Mouse (Mus musculus): ENCODE measurements around the gene Coro1c. TPM values are rescaled to one million over a fixed set of nuclear protein-coding genes. Genes with fewer than 3 reads are reported as not detected.

Gene Coro1c
- polyA plus RNA-seq, 1 experiment from 2014 or later, result 173 TPM

DNA sequence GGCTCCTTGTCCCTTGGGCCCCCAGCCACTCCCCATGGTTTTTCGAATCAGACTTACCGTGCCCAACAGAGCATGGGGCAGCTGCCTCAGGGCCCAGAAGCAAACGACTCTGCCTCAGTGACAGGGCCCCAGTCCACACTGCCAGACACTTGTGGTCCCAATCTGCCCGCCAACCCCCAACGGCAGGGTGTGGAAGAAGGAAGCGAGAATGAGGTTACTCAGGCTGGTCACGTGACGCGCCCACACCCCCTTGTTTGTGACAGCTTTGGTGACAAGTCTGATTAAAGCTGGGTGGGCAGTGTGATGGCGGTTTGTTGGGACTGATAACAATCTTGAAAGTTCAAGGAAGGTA, 78.3 kb downstream of the Coro1c start:
- no peak overlapping the region for H3K4me2 ChIP-seq (replicated peaks)
- H3K27me3 ChIP-seq (replicated peaks), result no peaks in the 10 kb centered on the region
- no peak for ATAC-seq
- no peak overlapping the region for H3K27ac ChIP-seq
- no peaks in the 10 kb centered on the region for H3K9me3 ChIP-seq
- WGBS, result 51% methylated on average over 10 of the region's 10 CpGs
- H3K4me1 ChIP-seq (replicated peaks), result no peaks in the 10 kb centered on the region
- no peaks in the 10 kb centered on the region for H3K36me3 ChIP-seq
- H3K4me3 ChIP-seq (replicated peaks), result no peak overlapping the region; the same call in 1 of the 2 replicates
- H3K9ac ChIP-seq, result no peak overlapping the region

GRCm38 (mm10) chr5:113829566-113830291, 78.8 kb downstream of the Coro1c start:
- H3K4me3 ChIP-seq (replicated peaks), result no peak overlapping the region; the same call in 1 of the 2 replicates
- H3K9ac ChIP-seq, result no peak overlapping the region
- H3K4me2 ChIP-seq (replicated peaks), result no peak overlapping the region
- no peak for ATAC-seq
- 70% methylated on average over 7 of the region's 7 CpGs for WGBS
- H3K27ac ChIP-seq, result no peak overlapping the region
- no peaks in the 10 kb centered on the region for H3K27me3 ChIP-seq (replicated peaks)
- H3K36me3 ChIP-seq, result no peaks in the 10 kb centered on the region
- no peaks in the 10 kb centered on the region for H3K9me3 ChIP-seq
- H3K4me1 ChIP-seq (replicated peaks), result no peaks in the 10 kb centered on the region

GRCm38 (mm10) chr5:113828481-113828880, 80.1 kb downstream of the Coro1c start:
- no peak overlapping the region; the same call in 1 of the 2 replicates for H3K27ac ChIP-seq
- no peaks in the 10 kb centered on the region for H3K27me3 ChIP-seq (replicated peaks)
- no peaks in the 10 kb centered on the region for H3K9me3 ChIP-seq
- no peaks in the 10 kb centered on the region for H3K36me3 ChIP-seq
- 46% methylated on average over 7 of the region's 7 CpGs for WGBS
- H3K4me1 ChIP-seq (replicated peaks), result no peaks in the 10 kb centered on the region
- H3K9ac ChIP-seq, result no peak overlapping the region
- H3K4me3 ChIP-seq (replicated peaks), result no peak overlapping the region
- ATAC-seq, result 0 out of 2 replicates have a peak, but pooled peaks have one; percentile 52
- H3K4me2 ChIP-seq (replicated peaks), result no peak overlapping the region

DNA sequence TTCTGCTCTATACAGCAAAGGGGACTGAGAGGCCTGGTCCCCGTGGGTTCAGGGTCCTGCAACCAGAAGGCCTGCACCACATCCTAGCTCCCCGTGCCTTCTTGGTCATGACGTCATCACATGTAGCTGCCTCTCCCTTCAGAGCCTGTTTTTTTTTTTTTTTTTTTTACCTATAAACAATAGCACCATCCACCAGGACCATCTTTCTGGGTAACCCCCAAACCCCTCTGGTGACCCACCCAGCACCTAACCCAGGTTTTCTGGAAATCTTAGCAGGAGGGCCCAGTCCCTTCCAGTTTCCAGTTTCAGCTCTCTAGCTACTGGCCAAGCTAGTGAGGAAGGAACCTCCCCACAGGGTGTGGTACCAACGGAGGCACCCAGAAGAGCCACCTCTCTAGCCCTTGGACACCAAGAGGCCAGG, 80.6 kb downstream of the Coro1c start:
- no peaks in the 10 kb centered on the region for H3K9me3 ChIP-seq
- no peak overlapping the region for H3K9ac ChIP-seq
- H3K36me3 ChIP-seq, result no peaks in the 10 kb centered on the region
- H3K4me2 ChIP-seq (replicated peaks), result no peak overlapping the region
- WGBS, result 47% methylated on average over 4 of the region's 4 CpGs
- peak; percentile 47; the same call in 1 of the 2 replicates for ATAC-seq
- H3K27ac ChIP-seq, result no peak overlapping the region
- H3K4me1 ChIP-seq (replicated peaks), result no peaks in the 10 kb centered on the region
- no peak overlapping the region for H3K4me3 ChIP-seq (replicated peaks)
- no peaks in the 10 kb centered on the region for H3K27me3 ChIP-seq (replicated peaks)

- Histone ChIP-seq H3K36me3 (no peaks in the 10 kb centered on the region), H3K9ac (no peak overlapping the region), H3K9me3 (no peaks in the 10 kb centered on the region), H3K4me1 (replicated peaks) (no peaks in the 10 kb centered on the region), H3K27me3 (replicated peaks) (no peaks in the 10 kb centered on the region), H3K4me2 (replicated peaks) (no peak overlapping the region), H3K4me3 (replicated peaks) (no peak overlapping the region), H3K27ac (no peak overlapping the region)
- no peak for ATAC-seq
- WGBS, result 86% methylated on average over 4 of the region's 4 CpGs
These were observed 81.9 kb downstream of the Coro1c start for GRCm38 (mm10) chr5:113826619-113827018.

- no peak overlapping the region for H3K9ac ChIP-seq
- H3K4me3 ChIP-seq (replicated peaks), result no peak overlapping the region
- no peaks in the 10 kb centered on the region for H3K27me3 ChIP-seq (replicated peaks)
- H3K9me3 ChIP-seq, result no peaks in the 10 kb centered on the region
- 80% methylated on average over 7 of the region's 7 CpGs for WGBS
- no peak for ATAC-seq
- H3K27ac ChIP-seq, result no peak overlapping the region
- no peaks in the 10 kb centered on the region for H3K4me1 ChIP-seq (replicated peaks)
- no peak overlapping the region for H3K4me2 ChIP-seq (replicated peaks)
- H3K36me3 ChIP-seq, result no peaks in the 10 kb centered on the region
These were observed 83.0 kb downstream of the Coro1c start for GRCm38 (mm10) chr5:113825558-113825957.

DNA sequence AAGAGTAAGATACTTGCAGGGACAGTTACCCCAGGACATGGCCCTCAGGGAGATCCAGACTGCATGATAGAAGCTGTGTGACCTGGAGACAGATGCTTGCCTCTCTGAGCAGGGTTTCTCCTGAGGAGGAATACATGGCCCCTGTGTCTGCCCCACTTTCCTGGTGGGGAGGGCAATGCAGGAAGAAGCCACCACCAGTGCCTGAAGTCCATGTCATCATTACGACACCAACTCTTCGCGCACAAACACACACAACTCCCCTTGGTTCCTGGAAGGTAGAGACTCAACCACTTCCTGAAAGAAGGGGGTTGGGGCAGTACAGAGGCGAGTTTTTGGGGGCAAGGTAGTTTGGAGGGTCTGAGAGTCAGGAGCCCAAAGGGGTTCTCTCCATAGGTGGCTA, 84.3 kb downstream of the Coro1c start:
- no peak overlapping the region for H3K9ac ChIP-seq
- H3K4me1 ChIP-seq (replicated peaks), result no peaks in the 10 kb centered on the region
- no peak overlapping the region for H3K4me2 ChIP-seq (replicated peaks)
- no peak for ATAC-seq
- H3K27ac ChIP-seq, result no peak overlapping the region
- H3K27me3 ChIP-seq (replicated peaks), result no peaks in the 10 kb centered on the region
- H3K4me3 ChIP-seq (replicated peaks), result no peak overlapping the region
- no peaks in the 10 kb centered on the region for H3K36me3 ChIP-seq
- H3K9me3 ChIP-seq, result no peaks in the 10 kb centered on the region
- 84% methylated on average over 4 of the region's 4 CpGs for WGBS

GRCm38 (mm10) chr5:113818572-113818971, 90.0 kb downstream of the Coro1c start:
- Histone ChIP-seq H3K4me2 (replicated peaks) (no peak overlapping the region), H3K36me3 (no peaks in the 10 kb centered on the region), H3K4me3 (replicated peaks) (no peak overlapping the region), H3K27ac (no peak overlapping the region), H3K9me3 (no peaks in the 10 kb centered on the region), H3K27me3 (replicated peaks) (no peaks in the 10 kb centered on the region), H3K4me1 (replicated peaks) (0 out of 2 replicates have a peak, but pooled peaks cover 6% of the 10 kb centered on the region), H3K9ac (no peak overlapping the region)
- no peak for ATAC-seq
- 65% methylated on average over 14 of the region's 14 CpGs for WGBS

DNA sequence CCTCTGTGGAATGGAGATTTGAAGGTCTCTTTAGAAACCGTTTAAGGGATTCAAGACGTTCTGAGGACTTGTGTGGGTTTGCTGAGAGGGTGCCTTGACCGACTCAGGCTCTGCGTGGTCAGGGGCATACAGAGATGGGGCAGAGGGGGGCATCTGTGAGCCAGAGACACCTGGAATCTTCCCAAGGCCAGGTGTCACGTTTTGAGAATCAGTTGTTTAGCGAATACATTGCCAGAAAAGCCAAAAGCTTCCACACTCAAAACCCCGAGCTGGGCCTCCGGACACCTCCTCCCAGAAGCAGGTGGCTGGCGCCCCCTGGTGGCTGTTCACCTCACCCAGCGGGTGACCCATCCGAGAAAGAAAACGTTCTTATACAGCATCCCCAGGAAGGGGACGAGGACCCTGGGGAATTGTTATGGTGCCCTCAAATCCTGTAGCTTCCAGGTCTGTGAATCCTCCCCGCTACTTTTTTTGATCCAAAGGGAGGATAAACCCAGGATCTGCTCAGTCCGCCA, 92.9 kb downstream of the Coro1c start:
- ATAC-seq, result no peak
- Histone ChIP-seq H3K27me3 (replicated peaks) (no peaks in the 10 kb centered on the region), H3K36me3 (no peaks in the 10 kb centered on the region), H3K4me2 (replicated peaks) (peak overlapping the region; percentile 15; the same call in 1 of the 2 replicates), H3K9ac (no peak overlapping the region), H3K27ac (no peak overlapping the region), H3K9me3 (no peaks in the 10 kb centered on the region), H3K4me1 (replicated peaks) (0 out of 2 replicates have a peak, but pooled peaks cover 6% of the 10 kb centered on the region), H3K4me3 (replicated peaks) (no peak overlapping the region)
- 10% methylated on average over 15 of the region's 15 CpGs for WGBS

- Histone ChIP-seq H3K4me3 (replicated peaks) (no peak overlapping the region), H3K27me3 (replicated peaks) (no peaks in the 10 kb centered on the region), H3K9me3 (no peaks in the 10 kb centered on the region), H3K4me2 (replicated peaks) (no peak overlapping the region), H3K9ac (no peak overlapping the region), H3K4me1 (replicated peaks) (0 out of 2 replicates have a peak, but pooled peaks cover 6% of the 10 kb centered on the region), H3K27ac (no peak overlapping the region), H3K36me3 (no peaks in the 10 kb centered on the region)
- WGBS, result 62% methylated on average over 11 of the region's 11 CpGs
- ATAC-seq, result no peak; the same call in 1 of the 2 replicates
These were observed 93.5 kb downstream of the Coro1c start for GRCm38 (mm10) chr5:113815041-113815389.

DNA sequence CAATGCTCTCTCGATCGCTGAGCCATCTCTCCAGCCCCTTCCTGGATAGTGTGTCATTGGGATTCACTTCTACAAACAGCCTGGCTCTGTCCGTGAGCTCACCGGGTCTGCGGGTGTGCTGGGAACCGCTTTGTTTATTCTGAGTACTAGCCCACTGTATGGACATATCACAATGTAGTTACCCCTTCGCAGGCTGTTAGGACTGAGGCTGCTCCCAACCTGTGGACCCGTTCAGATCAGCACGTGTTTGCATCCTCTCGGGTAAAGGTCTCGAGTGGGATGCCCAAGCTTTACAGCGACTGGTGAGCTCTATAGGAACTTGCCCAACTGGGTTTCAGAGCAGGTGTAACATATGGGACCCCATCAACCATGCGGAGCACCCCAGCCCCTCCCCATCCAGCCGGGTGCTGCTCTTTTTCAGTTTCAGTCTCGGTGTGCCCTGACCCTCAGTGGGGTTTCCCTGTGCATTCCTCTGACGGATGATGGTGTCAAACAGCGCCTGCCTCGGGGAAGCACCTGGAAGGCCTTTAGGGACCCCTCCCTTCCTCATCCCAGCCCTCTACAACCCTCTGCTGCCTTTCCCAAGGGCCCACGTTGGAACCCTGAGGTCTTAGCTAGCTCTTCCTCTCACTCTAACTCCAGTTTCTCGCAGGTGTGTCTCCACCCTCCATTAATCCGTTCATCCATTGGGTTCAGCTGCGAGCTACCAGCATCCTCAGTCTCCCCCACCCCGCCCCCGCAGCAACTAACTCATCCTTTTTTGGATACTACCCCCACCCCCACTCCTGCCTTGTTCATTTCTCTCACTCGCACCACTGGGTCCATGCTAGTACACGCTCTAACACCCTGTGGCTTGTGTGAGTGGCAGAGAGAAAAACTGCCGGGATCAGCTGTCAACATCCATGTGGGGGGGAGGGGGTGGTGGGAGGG, 94.2 kb downstream of the Coro1c start:
- H3K9me3 ChIP-seq, result no peaks in the 10 kb centered on the region
- H3K27ac ChIP-seq, result no peak overlapping the region
- no peak overlapping the region for H3K4me3 ChIP-seq (replicated peaks)
- H3K36me3 ChIP-seq, result no peaks in the 10 kb centered on the region
- ATAC-seq, result no peak
- H3K27me3 ChIP-seq (replicated peaks), result no peaks in the 10 kb centered on the region
- 0 out of 2 replicates have a peak, but pooled peaks cover 6% of the 10 kb centered on the region for H3K4me1 ChIP-seq (replicated peaks)
- no peak overlapping the region for H3K9ac ChIP-seq
- no peak overlapping the region for H3K4me2 ChIP-seq (replicated peaks)
- WGBS, result 42% methylated on average over 27 of the region's 27 CpGs

DNA sequence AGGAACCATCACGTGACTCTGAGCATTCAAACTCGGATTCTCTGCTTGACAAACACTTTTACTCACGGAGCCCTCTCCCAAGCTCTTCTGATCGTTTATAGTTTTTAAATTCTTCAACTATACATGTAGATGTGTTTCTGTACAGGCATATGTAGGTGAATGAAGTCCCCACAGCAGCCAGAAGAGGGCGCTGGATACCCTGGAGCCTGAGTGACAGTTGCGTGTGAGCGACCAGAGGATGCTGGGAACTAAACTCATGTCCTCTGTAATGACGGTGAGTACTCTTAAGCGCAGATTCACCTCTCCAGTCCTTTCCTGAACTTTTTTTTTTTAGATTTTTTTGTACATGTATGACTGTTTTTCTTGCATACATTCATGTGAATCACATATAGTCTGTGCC, 95.0 kb downstream of the Coro1c start:
- Histone ChIP-seq H3K4me2 (replicated peaks) (no peak overlapping the region), H3K4me1 (replicated peaks) (0 out of 2 replicates have a peak, but pooled peaks cover 6% of the 10 kb centered on the region), H3K27ac (no peak overlapping the region), H3K9me3 (no peaks in the 10 kb centered on the region), H3K36me3 (no peaks in the 10 kb centered on the region), H3K9ac (no peak overlapping the region), H3K4me3 (replicated peaks) (no peak overlapping the region), H3K27me3 (replicated peaks) (no peaks in the 10 kb centered on the region)
- ATAC-seq, result no peak
- 20% methylated on average over 9 of the region's 9 CpGs for WGBS

All from intestine, embryonic 15.5 days (tissue).